Mouse (Mus musculus) MEL (cell line): ENCODE results near the gene Magix. TPM values are rescaled to one million over a fixed set of nuclear protein-coding genes. Genes with fewer than 3 reads are reported as not detected.

Experiments used
- DNase-seq: peaks from one replicate; pipeline ENCODE4 v3.0.0; 2011; ENCODE audit warnings: low read depth, low spot score
- H3K27ac ChIP-seq: 2 replicates; pipeline ENCODE4 v1.5.1; 2012; ENCODE audit warnings: low read depth, mild to moderate bottlenecking, control low read depth, low read length, moderate library complexity; ENCODE audit not compliant: control insufficient read depth
- H3K27me3 ChIP-seq, 2 experiments: fragments of 150-350 bp in 1 of 2; sonication (generic) in 1 of 2; 2 replicates each; pipeline ENCODE4 v1.6.1; 2012; ENCODE audit warnings: low read length in 2 of 2, mild to moderate bottlenecking in 2 of 2, improper control_type of control experiment in 1 of 2, moderate library complexity in 1 of 2; ENCODE audit not compliant: insufficient read depth in 2 of 2, control insufficient read depth in 1 of 2
- H3K36me3 ChIP-seq, 2 experiments: 2 replicates each; pipeline ENCODE4 v1.6.1; 2012 to 2014; ENCODE audit warnings: low read length in 2 of 2, improper control_type of control experiment in 1 of 2, inconsistent platforms in 1 of 2, mild to moderate bottlenecking in 1 of 2; ENCODE audit not compliant: insufficient read depth in 2 of 2, control insufficient read depth in 1 of 2
- H3K4me1 ChIP-seq, 2 experiments: fragments of 150-350 bp in 1 of 2; sonication (generic) in 1 of 2; 2 replicates each; pipeline ENCODE4 v1.6.1; 2012; ENCODE audit warnings: low read length in 2 of 2, improper control_type of control experiment in 1 of 2, mild to moderate bottlenecking in 1 of 2; ENCODE audit not compliant: insufficient read depth in 2 of 2, control insufficient read depth in 1 of 2
- H3K4me3 ChIP-seq, 2 experiments: fragments of 150-350 bp in 1 of 2; sonication (generic) in 1 of 2; 2 replicates each; pipeline ENCODE4 v1.5.1; 2012; ENCODE audit warnings: low read depth in 2 of 2, low read length in 2 of 2, mild to moderate bottlenecking in 2 of 2, moderate library complexity in 2 of 2, control low read depth in 1 of 2, improper control_type of control experiment in 1 of 2; ENCODE audit not compliant: control insufficient read depth in 1 of 2, insufficient read depth in 1 of 2
- H3K79me2 ChIP-seq: 2 replicates; pipeline ENCODE4 v1.6.1; 2012; ENCODE audit warnings: mild to moderate bottlenecking, low read length, moderate library complexity; ENCODE audit not compliant: control insufficient read depth, poor library complexity, insufficient read depth
- H3K9ac ChIP-seq: 2 replicates; pipeline ENCODE4 v1.6.1; 2012; ENCODE audit warnings: low read depth, mild to moderate bottlenecking, control low read depth, low read length, moderate library complexity; ENCODE audit not compliant: control insufficient read depth, poor library complexity, severe bottlenecking
- H3K9me3 ChIP-seq: fragments of 150-350 bp; sonication (generic); replicated peaks from 2 replicates; pipeline ENCODE4 v1.6.1; 2012; ENCODE audit warnings: mild to moderate bottlenecking, low read length, improper control_type of control experiment, moderate library complexity; ENCODE audit not compliant: insufficient read depth
- CTCF ChIP-seq, 3 experiments: IDR thresholded peaks in 2 of 3; conservative IDR thresholded peaks in 1 of 3; 2 replicates each; pipeline ENCODE4 v1.5.1; 2011 to 2012; ENCODE audit warnings: low read length in 3 of 3, low read depth in 2 of 3, mild to moderate bottlenecking in 2 of 3, improper control_type of control experiment in 1 of 3, inconsistent platforms in 1 of 3, mixed read lengths in 1 of 3, moderate library complexity in 1 of 3; ENCODE audit not compliant: control insufficient read depth in 1 of 3, insufficient read depth in 1 of 3, poor library complexity in 1 of 3, severe bottlenecking in 1 of 3
- E2F4 ChIP-seq: IDR thresholded peaks from 2 replicates; pipeline ENCODE4 v1.6.1; 2011; ENCODE audit warnings: low read depth, low read length, improper control_type of control experiment, borderline replicate concordance
- ELF1 ChIP-seq: IDR thresholded peaks from 2 replicates; pipeline ENCODE4 v1.6.1; 2014; ENCODE audit warnings: low read depth, mild to moderate bottlenecking, inconsistent platforms, low read length, improper control_type of control experiment, moderate library complexity
- EP300 ChIP-seq, 2 experiments: IDR thresholded peaks; 2 replicates each; pipeline ENCODE4 v1.6.1; 2011; ENCODE audit warnings: improper control_type of control experiment in 2 of 2, low read length in 2 of 2, low read depth in 1 of 2, mild to moderate bottlenecking in 1 of 2
- HCFC1 ChIP-seq: IDR thresholded peaks from 2 replicates; pipeline ENCODE4 v1.6.1; 2012; ENCODE audit warnings: low read depth, mild to moderate bottlenecking, inconsistent platforms, low read length, improper control_type of control experiment, moderate library complexity
- MEF2A ChIP-seq: IDR thresholded peaks from 2 replicates; pipeline ENCODE4 v1.6.1; 2014; ENCODE audit warnings: low read depth, mild to moderate bottlenecking, inconsistent platforms, low read length, improper control_type of control experiment; ENCODE audit not compliant: poor library complexity, insufficient replicate concordance, severe bottlenecking; ENCODE audit errors: extremely low read depth
- MXI1 ChIP-seq: IDR thresholded peaks from 2 replicates; pipeline ENCODE4 v1.6.1; 2011; ENCODE audit warnings: mild to moderate bottlenecking, low read depth, low read length, improper control_type of control experiment
- MYB ChIP-seq: IDR thresholded peaks from 2 replicates; pipeline ENCODE4 v1.6.1; 2011; ENCODE audit warnings: mild to moderate bottlenecking, low read depth, low read length, improper control_type of control experiment
- NELFE ChIP-seq: IDR thresholded peaks from 2 replicates; pipeline ENCODE4 v1.6.1; 2011; ENCODE audit warnings: low read depth, low read length, improper control_type of control experiment
- POLR2A ChIP-seq, 2 experiments: IDR thresholded peaks; 2 replicates each; pipeline ENCODE4 v1.6.1; 2011 to 2012; ENCODE audit warnings: low read length in 2 of 2, mild to moderate bottlenecking in 2 of 2, control low read depth in 1 of 2, improper control_type of control experiment in 1 of 2, low read depth in 1 of 2, moderate library complexity in 1 of 2; ENCODE audit not compliant: control insufficient read depth in 1 of 2, insufficient read depth in 1 of 2, poor library complexity in 1 of 2
- SMC3 ChIP-seq: IDR thresholded peaks from 2 replicates; pipeline ENCODE4 v1.6.1; 2011; ENCODE audit warnings: low read depth, low read length, improper control_type of control experiment
- TAL1 ChIP-seq: IDR thresholded peaks from 2 replicates; pipeline ENCODE4 v1.6.1; 2012; ENCODE audit warnings: mild to moderate bottlenecking, inconsistent platforms, low read length, moderate library complexity, mixed read lengths
- TBP ChIP-seq: IDR thresholded peaks from 2 replicates; pipeline ENCODE4 v1.8.0; 2011; ENCODE audit warnings: low read depth, low read length, improper control_type of control experiment
- UBTF ChIP-seq: IDR thresholded peaks from 2 replicates; pipeline ENCODE4 v1.6.1; 2012; ENCODE audit warnings: low read depth, mild to moderate bottlenecking, inconsistent platforms, low read length, improper control_type of control experiment, moderate library complexity, borderline replicate concordance; ENCODE audit not compliant: insufficient read depth
- USF2 ChIP-seq, 2 experiments: IDR thresholded peaks; 2 replicates each; pipeline ENCODE4 v1.6.1; 2011 to 2012; ENCODE audit warnings: improper control_type of control experiment in 2 of 2, low read length in 2 of 2, borderline replicate concordance in 1 of 2, inconsistent platforms in 1 of 2, low read depth in 1 of 2, mild to moderate bottlenecking in 1 of 2; ENCODE audit not compliant: insufficient read depth in 1 of 2
- ZMIZ1 ChIP-seq: IDR thresholded peaks from 2 replicates; pipeline ENCODE4 v1.6.1; 2012; ENCODE audit warnings: low read depth, mild to moderate bottlenecking, inconsistent platforms, low read length, improper control_type of control experiment, moderate library complexity
- polyA plus RNA-seq, 2 experiments: library from polyadenylated mRNA; stranded (reverse) in 1 of 2; unstranded in 1 of 2; fragments of >175 nt in 1 of 2; fragments of >200 nt in 1 of 2; gene quantifications; 2 replicates each; pipeline versions ENCODE4 v1.2.1 to v1.2.4; 2012; ENCODE audit warnings: low replicate concordance in 2 of 2, low read depth in 1 of 2; ENCODE audit not compliant: insufficient read length in 2 of 2, insufficient read depth in 1 of 2, missing spikeins in 1 of 2
- total RNA-seq: library from RNA; depleted of rRNA; stranded (reverse); fragments of 300-350 nt; gene quantifications from 2 replicates; pipeline ENCODE4 v1.2.3, GENCODE M21; 2012

Gene Magix
- total and polyA plus RNA-seq, 3 experiments: 0.15 to 0.33 TPM; not detected in 1

- Histone ChIP-seq H3K27me3 (no peaks in the 10 kb centered on the region), H3K9ac (no peak overlapping the region), H3K27ac (no peak overlapping the region), H3K36me3 (peaks cover 0 to 2% of the 10 kb centered on the region in 2 experiments; a peak in 2 of 4 replicates), H3K4me3 (no peak overlapping the region), H3K9me3 (no peaks in the 10 kb centered on the region), H3K79me2 (no peaks in the 10 kb centered on the region), H3K4me1 (no peaks in the 10 kb centered on the region)
- TF ChIP-seq NELFE (no peak), USF2 (IDR thresholded peaks at IDR 0.05; ENCODE audit: borderline replicate concordance in 1 of 2, insufficient read depth in 1 of 2, low read depth in 1 of 2, low read length in 2 of 2) (no peak), TAL1 (no peak), TBP (no peak), SMC3 (no peak)
- DNase-seq: no peak
These were observed 16.3 kb downstream of the Magix start for GRCm38 (mm10) chrX:7664791-7665190.

GRCm38 (mm10) chrX:7662936-7663335, 18.1 kb downstream of the Magix start:
- no peaks in the 10 kb centered on the region for H3K27me3 ChIP-seq
- H3K9me3 ChIP-seq: no peaks in the 10 kb centered on the region
- no peak for TF ChIP-seq CTCF (IDR thresholded peaks at IDR 0.05 in 2 of 3, conservative IDR thresholded peaks at IDR 0.05 in 1 of 3; ENCODE audit: control insufficient read depth in 1 of 3, insufficient read depth in 1 of 3, low read depth in 2 of 3, low read length in 3 of 3, poor library complexity in 1 of 3, severe bottlenecking in 1 of 3)
- no peak for TF ChIP-seq EP300 (IDR thresholded peaks at IDR 0.05; ENCODE audit: low read depth in 1 of 2, low read length in 2 of 2)
- TF ChIP-seq NELFE: no peak
- no peak for TF ChIP-seq ZMIZ1
- no peak for TF ChIP-seq MEF2A
- no peak for TF ChIP-seq POLR2A (IDR thresholded peaks at IDR 0.05; ENCODE audit: control insufficient read depth in 1 of 2, insufficient read depth in 1 of 2, low read depth in 1 of 2, low read length in 2 of 2, poor library complexity in 1 of 2)
- no peak for TF ChIP-seq E2F4
- no peaks in the 10 kb centered on the region for H3K36me3 ChIP-seq
- H3K27ac ChIP-seq: no peak overlapping the region
- H3K9ac ChIP-seq: no peak overlapping the region
- H3K4me1 ChIP-seq: peaks cover 0 to 6% of the 10 kb centered on the region in 2 experiments; a peak in 2 of 4 replicates
- no peak for DNase-seq
- no peak overlapping the region for H3K4me3 ChIP-seq
- H3K79me2 ChIP-seq: no peaks in the 10 kb centered on the region

GRCm38 (mm10) chrX:7661086-7661485, 20.0 kb downstream of the Magix start:
- Histone ChIP-seq H3K4me3 (no peak overlapping the region), H3K79me2 (no peaks in the 10 kb centered on the region; the same call in 1 of the 2 replicates), H3K9ac (no peak overlapping the region), H3K27me3 (peaks cover 2% of the 10 kb centered on the region in 2 experiments; a peak in 2 of 4 replicates), H3K9me3 (no peaks in the 10 kb centered on the region), H3K4me1 (peaks cover 0 to 6% of the 10 kb centered on the region in 2 experiments; a peak in 2 of 4 replicates), H3K36me3 (no peaks in the 10 kb centered on the region), H3K27ac (no peak overlapping the region)
- TF ChIP-seq ZMIZ1 (no peak), UBTF (no peak), ELF1 (no peak), HCFC1 (no peak), MYB (no peak), MXI1 (no peak), MEF2A (no peak)
- DNase-seq: no peak
